Mouse (Mus musculus): ENCODE results near the gene Tmem233.

Tmem233 gene

DNA sequence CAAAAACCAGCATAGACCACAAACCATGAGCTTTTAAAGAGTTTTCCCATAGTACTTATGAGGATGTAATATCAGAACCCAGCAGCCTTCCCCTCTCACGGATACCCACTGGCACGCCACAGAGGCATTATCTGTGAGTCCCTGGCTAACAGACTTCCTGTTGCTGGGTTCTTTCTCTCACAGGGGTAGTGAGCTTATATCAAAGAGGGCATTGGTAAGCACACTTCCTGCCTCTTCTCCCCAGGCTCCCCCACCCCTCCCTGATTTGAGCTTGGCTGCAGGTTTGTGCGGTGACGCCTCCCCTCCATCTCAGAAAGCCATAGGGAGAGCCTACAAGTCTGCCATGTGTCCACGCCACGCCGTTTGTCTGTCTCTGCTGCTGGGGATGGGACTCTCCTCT is 54.0 kb downstream of the Tmem233 start:
- no peak for DNase-seq (ENCODE audit: low spot score in 2 of 2)

DNA sequence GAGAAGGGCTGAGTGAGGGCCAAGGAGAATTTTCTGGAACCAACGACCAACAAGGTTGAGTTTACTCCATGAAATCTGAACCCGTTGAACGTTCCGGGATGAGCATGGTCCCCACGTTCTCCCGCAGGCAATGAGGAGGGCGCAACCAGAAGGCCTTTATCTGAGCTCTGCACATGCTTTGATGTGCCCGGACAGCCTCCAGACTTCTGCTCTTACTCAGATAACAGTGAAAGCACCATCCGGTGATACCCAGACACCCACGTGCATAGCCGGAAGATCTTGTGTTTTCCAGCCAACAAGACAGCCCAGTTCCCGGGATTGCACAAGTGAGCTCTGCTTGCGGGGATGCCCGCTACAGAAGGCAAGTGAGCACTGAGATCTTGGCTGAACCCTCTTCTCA is 56.5 kb downstream of the Tmem233 start:
- DNase-seq (ENCODE audit: low spot score in 2 of 2) = no peak

DNA sequence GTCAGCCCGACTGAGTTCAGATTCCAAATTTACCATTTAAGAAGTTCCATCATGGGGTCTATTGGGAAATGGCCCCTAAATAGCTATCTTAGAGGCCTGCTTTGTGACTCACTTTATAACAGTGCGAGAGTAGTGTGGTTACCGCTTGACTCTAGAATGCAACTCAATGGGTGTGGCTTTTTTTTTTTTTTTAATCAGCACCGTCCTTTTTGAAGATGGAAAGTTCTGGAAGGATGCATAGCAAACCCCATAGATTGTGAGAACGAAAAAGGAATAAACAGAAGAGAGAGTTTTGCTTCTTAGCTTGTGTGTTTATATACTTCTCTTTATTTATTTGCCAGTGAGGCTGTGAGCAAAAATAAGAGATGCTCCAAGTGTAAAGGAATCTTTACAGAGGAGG is 56.9 kb downstream of the Tmem233 start:
- DNase-seq (ENCODE audit: low spot score in 2 of 2) = no peak

DNA sequence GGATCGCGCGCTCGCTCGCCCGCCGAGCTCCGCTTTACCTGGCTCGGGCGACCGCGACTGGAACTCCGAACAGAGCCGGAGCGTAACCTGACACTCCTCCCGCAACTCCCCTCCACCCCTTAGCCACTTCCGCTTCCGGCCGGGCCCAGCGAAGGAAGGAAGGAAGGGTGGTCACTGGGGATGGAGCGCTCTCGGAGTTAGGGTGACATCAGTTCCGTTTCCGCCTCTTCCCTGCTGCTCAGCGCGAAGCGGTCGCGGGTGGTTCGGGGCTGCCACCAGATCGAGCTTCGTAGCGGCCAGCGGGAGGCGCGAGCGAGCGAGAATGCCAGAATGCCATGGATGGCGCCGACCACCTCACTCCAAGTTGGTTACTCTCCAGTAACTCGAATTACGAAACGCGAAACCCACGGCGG is 58.7 kb downstream of the Tmem233 start, which contains the start of gene Prkab1:
Gene Prkab1, minus strand, starts transcription at position 182 of the 413 bp plus-strand sequence.
- DNase-seq (ENCODE audit: low spot score in 2 of 2) = peak; percentile 90 to 91

DNA sequence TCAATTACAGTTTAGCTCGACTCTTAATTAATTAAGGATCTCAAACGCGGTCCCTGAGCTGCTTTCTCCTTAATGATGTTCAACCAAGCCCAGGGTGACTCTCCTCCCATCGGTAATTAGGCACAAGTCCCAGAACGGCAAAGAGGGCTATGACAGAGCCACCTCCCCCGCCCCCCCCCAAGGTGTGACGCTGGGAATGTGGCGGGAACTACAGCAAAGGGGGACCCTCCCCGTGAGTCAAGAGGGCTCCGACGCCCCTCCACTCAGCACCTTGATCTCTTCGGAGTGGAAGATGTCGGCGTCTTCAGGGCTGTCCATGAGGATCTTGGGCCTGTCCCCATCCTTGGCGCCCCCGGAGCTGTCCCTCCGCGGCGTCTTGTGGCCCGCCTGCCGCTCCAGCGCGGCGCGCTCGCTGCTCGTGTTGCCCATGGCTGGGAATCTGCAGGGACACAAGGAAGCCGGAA is 59.2 kb downstream of the Tmem233 start:
- no peak for DNase-seq (ENCODE audit: low spot score in 2 of 2)

DNA sequence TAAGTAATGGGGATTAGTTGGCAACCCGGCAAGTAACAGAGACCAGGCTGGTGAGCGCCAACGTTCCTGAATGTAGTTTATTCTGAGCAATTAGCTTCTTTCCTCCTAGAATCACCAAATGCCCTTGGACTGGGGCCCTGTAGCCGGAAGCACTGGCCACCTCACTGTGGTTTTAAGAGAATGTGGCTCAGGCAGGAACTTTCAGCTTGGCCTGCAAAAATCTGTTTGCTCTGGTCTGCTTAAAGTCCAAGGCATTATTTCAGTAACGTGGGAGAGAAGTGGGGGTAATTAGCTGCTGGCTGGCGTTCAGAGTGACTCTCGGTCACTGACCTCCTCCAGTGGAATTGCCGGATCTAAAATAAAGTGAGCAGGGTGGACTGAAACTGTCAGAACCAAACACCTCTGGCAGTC is 59.8 kb downstream of the Tmem233 start:
- no peak for DNase-seq (ENCODE audit: low spot score in 2 of 2)

DNA sequence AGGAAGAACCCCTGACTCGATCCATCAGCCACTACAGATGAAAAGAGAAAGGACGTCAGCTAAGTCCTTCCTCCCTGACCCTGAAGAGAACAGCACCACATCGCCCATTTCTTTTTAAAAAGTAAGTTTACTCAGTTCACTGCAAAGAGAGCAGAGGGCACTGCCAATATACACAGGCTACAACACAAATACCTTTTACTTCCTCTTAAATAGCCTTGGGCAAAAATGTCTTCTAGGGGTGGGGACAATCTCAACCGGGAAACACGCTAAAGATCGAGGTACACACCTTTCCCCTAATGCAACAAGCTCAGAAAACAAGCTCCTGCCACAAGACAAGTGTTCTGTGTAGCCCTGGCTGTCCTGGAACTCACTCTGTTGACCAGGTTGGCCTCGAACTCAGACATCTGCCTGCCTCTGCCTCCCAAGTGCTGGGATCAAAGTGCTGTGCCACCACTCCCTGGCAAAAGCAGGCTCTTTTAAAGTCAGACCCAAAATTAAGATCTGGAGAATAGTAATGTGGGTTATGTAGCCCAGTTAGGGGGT is 60.3 kb downstream of the Tmem233 start:
- no peak for DNase-seq (ENCODE audit: low spot score in 2 of 2)

DNA sequence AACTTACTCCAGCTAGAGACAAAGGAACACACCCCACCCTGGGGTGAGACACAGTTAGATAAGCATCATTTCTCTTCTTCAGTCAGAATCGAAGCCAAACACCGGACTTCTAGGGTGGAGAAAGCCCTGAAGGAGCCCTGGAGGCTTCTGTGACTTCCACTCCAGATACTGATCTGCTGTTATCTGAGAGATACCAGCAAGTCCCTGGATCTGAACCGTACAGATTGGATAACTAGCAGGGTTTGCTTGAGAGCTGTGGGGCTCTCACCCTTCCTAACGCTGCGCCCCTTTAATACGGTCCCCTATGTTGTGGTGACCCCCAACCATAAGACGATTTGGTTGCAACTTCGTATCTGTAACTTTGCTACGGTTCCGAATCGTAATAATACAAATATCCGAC is 60.9 kb downstream of the Tmem233 start:
- DNase-seq (ENCODE audit: low spot score in 2 of 2) = no peak

DNA sequence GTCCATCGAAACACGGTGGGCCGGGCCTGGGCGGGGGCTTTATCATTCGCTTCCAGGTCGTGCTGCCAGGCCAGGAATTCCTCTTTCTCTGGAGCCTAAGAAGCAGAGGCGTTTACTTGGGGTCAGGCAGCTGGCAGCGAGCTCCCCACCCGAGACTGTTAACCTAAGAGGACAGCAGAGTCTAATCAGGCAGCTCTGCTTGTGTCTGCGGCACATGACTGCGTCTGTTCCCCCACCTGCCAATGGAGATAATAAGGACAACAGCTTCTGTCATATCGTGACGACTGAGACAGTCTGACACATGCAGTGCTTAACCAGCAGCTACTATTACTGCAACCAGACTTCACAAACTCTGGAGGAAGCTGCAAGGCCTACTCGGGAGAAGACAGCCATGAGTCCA is 61.5 kb downstream of the Tmem233 start:
- DNase-seq (ENCODE audit: low spot score in 2 of 2) = no peak

DNA sequence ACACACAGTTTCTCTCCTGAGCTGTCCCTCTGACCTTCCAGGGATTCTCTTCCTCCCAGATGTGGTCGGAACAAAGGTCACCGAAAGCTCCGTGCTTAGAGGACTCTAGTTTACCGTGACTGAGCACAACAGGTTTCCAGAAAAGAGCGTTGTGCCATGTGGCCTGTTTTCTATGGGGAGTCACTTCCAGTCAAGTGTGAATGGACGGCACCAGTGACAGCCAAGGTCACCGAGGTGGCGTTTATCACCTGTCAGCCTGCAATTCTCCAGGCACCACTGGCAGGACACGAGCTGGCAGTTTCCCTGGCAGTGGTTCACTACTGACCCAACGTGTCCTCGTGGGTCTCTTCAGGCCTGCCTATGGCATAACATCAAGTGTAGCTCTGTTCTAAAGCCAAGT is 63.7 kb downstream of the Tmem233 start:
- DNase-seq (ENCODE audit: low spot score in 2 of 2) = no peak

DNA sequence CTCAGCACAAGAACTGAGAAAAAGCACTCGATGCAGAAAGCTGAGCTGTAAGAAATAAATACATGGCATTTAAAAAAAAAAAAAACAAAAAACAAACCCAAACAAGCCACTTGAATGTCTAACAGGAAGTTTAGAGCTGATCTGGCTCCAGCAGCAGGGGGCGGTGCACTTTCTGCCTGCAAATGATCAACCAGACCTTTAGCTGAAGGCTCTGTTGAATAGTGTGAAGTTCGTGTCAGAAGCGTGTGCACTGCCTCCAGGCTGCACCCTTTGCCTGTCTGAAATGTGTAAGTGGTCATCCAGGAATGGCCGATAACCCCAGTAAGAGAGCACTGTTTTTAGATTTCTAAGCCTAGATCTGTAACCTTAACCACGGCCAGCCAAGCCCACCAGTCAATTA is 64.3 kb downstream of the Tmem233 start:
- DNase-seq (ENCODE audit: low spot score in 2 of 2) = no peak

DNA sequence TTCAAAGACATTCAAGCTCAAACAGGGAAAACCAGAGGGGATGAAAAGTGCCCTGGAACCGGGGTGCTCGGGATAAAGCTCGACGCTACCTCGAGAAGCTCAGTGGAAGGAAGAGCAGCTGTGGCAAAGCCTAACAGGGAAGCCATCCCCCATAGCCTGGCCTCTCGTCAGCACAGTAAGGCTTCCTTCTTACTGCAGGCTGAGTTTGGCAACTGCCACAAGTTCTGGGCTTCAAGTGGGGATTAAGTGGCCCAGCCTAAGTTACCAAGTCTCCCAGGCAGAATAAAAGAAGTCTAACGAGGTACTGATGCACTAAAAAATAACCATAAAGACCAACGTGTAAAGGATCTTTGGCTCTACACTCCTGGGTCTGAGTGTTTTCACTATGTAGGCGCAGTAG is 64.8 kb downstream of the Tmem233 start:
- DNase-seq (ENCODE audit: low spot score in 2 of 2) = no peak

DNA sequence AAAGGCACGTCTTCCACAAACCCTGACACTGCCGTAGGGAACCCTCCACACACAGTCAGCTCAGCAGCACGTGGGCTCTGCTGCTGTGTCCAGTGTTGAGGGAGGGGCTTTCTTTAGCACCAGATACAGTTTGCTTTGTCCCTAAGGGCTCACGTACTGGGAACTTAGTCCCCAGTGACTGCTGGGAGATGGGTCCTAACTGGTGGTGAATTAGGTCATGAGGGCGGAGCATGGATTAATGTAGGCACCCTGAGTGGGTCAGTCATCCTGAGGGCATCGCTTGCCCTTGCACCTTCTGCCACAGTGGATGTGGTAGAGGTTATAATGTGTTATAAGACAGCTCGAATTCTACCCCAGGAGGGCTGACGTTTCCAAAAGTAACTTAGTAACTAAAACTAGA is 65.7 kb downstream of the Tmem233 start:
- no peak for DNase-seq (ENCODE audit: low spot score in 2 of 2)

DNA sequence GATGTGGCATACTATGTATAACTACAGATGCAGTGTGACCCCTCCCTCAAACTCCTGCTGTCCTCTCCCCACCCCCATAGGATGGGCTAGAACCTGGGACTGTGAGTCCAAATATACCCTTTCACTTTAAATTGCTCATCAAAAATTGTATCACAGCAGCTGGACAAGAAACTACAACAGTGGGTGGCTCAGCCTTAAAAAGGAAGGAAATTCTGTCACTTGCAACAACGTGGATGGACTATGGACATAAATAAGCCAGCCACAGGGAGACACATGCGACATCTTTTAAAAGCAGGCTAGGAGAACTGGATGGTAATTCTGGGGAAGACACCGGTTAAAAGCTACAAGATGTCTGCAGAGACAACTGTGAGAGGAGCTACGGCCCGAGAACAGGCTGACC is 66.5 kb downstream of the Tmem233 start:
- DNase-seq (ENCODE audit: low spot score in 2 of 2) = no peak

DNA sequence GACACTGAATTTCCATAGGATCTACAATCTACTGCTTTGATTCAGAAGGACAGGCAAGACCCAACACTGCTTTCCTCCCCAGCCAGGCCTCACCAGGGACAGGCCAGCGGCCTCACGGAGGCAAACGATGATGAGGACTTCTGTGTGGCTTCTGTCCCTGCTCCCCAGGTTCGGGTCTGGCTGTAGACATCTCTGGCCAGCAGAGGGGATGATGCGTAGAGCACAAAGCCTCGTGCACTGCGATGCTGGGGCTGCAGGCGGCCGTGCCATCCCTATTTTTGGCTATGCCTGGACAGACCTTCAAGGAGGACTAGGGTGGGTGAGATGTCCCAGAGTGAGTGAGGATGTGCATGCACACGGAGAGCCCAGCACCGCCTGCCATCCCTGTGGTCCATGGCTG is 68.8 kb downstream of the Tmem233 start:
- no peak for DNase-seq (ENCODE audit: low spot score in 2 of 2)

DNA sequence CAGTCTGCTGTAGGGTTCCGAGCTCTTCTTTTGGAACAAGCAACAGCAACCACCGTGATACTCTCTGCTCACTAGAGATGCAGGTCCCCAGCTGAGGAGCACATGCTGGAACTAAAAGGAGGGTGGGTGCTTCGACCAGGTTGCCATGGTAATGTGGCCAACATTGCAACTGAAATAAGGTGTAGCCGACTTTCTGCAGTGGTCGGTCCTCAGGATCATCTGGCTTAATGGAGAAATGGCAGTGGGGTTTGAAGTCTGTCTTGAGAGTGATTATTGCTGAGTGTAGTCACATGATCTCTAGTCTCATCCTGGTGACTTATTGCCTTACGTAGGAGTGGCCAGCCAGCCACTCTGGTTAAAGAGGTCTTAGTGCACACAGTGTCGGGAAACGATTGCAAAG is 69.2 kb downstream of the Tmem233 start:
- no peak for DNase-seq (ENCODE audit: low spot score in 2 of 2)

DNA sequence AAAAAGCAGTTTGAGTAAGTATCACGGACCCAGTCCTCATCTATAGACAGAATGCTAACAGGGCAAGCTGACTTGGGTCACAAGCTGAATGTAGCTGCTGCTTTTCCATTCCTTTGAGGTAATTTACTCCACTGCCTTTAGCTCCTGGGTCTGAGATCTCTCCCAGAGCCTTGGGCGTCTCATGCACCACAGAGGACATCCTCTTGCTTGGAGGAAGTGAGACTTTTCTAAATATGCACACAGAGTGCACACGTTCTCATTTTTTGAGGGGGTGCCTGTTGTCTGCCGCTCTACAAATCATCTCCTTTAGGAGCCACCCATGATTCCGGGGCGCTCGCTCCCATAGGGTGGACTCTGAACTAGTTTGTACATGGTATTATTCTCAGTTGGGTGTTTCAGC is 70.5 kb downstream of the Tmem233 start:
- no peak for DNase-seq (ENCODE audit: low spot score in 2 of 2)

DNA sequence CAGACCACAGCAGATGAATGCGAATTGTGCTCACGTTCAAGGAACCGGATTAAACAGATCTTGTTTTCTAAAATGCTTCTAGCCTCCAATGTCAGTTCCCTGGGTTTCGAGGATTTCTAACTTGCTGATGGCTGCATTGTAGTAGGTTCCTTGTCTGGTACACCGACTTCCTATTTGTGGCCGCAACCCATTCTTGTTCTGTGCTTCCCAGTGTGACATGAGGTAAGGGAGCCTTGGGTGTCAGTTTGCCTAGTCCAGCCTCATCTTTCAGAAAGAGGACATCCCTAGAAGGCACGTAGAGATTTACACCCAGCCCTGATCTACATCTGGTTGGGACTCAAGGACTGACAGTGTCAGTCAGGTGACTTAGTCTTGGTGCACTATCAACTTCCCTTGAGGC is 71.3 kb downstream of the Tmem233 start:
- DNase-seq (ENCODE audit: low spot score in 2 of 2) = no peak

DNA sequence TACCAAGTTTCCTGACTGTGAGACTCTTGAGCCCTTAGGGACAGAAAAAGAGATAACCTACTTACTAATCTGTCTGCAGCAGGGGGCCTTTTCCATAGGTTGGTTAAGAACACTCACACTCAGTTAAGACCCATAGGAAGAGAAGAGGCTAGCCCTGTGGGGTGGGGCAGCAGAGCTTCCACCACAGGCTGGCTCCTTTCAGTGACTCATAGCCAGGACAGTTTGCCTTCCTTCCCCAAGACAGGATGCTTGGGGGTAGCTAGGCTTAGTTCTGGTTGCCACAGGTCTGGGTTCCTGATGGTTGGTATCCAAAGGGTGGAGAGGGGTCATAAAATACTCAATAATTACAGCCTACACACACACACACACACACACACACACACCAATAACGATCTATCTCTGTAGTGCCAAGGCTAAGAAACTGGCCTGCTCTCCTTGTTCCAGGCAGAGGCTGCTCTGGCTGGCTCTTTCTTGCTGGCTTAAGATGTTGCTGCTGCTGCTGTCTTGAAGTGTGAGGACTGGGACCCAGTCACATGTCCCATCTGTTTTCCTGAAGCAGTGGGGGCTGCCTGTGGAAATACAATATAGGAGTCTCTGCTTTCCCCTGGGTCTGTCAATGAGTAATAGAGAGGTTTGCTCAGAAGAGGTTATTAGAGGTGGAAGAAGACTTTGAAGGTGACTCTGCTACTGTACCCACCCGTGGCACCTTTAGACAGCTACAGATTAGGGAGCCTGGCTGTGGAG is 73.0 kb downstream of the Tmem233 start:
- DNase-seq (ENCODE audit: low spot score in 2 of 2) = no peak

DNA sequence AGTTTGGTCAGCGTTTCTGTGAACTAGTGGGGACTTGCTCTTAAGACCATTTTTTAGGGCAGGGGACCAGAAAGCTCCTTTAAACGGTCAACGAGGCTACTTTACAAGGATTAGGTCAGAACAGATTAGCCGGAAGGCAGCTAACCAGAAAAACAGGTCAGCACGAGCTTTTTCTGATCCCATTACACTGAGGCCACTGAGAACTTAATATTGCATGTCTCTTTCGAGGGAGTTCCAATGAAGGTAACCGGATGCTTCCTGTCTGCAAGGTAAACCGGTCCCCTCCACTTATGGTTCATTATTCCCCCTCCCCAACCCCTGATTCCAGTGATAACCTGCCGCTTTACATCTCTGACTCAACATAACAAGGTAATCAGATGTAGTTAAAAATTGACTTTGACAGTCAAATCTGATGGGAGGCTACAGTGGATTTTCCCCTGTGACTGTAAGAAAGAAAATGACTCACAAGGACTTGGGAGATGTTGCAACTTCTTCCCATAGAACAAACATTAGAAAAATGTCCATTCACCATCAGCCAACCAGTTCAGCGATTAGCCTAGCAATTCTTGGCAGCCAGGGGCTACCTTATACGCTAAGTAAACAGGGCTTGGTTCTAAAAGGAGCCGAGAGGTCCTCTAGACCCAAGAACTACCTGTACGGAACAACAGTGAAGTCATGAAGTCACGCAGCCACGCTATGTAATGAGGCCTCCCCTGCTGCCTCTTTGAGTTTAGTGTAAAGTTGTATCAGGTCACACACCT is 73.8 kb downstream of the Tmem233 start:
- DNase-seq (ENCODE audit: low spot score in 2 of 2) = no peak

DNA sequence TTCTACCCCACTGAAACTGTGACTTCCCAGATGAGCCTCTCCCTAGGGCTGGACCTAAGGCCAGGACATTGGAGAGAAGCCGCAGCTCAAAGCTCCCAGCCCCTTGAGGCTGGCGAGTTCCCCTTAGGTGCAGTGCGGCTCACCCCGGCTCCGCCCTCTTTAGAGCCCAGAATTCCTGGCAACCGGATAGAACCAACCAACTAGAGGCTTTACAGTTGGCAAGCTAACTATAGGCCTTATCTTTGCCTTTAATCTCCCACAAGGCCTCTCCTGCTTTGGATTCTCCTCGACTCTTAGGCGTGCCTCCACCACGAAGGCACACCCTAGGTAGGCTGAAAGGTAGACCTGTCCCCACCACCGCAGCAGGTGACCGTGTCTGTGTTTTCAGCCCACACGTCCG is 75.3 kb downstream of the Tmem233 start:
- no peak for DNase-seq (ENCODE audit: low spot score in 2 of 2)

DNA sequence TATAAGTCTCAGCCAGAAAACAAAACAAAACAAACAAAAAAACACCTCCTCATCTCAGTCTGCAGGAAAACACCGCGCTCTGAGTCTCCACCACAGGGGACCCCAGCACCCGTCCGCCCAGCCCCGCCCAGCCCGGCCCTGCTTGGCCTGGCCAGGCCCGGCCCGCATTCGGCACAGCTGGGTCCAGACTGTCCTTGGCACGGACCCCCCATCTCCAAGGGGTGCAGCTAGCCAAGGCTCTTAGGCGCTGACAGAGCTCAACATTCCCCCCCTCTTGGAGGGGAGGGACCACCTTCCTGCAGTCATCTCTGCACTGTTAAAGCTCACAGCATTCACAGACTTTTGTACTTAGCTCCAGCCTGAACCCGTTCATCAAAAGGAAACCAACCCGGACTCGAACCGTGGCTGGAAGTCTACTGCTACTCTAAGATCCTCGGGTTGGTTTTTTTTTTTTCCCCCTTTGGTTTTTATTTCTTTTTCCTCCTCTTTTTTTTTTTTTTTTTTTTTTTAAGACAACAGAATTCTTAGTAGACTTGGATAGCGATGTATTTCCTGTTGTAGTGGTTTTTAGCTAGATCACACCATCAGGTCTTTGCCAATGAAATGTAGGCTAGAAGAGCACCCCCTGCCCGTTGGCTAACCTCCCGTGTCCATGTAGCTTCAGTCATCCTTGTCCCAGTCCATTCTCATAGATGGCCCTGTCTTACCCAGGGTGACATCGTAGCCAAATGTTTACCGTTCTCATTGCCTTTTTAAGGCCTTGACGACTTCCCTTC is 76.5 kb downstream of the Tmem233 start:
- no peak for DNase-seq (ENCODE audit: low spot score in 2 of 2)
